Mouse (Mus musculus) kidney, adult 2 months (tissue): Measurements from ENCODE around the gene Ndufa13.
A peak's percentile ranks its signal among the peaks of the same experiment; 100 is the strongest.

ENCODE experiments used
- CTCF ChIP-seq: fragments of 200-500 bp; conservative IDR thresholded peaks from 2 replicates; pipeline ENCODE4 v1.5.1; 2011; ENCODE audit warnings: low read depth, mild to moderate bottlenecking, control low read depth, low read length, moderate library complexity, mixed read lengths; ENCODE audit not compliant: insufficient read depth, insufficient read length
- POLR2A ChIP-seq: fragments of 200-500 bp; IDR thresholded peaks from one replicate; pipeline ENCODE4 v1.6.1; 2011; ENCODE audit warnings: low read depth, low read length, control low read depth

DNA sequence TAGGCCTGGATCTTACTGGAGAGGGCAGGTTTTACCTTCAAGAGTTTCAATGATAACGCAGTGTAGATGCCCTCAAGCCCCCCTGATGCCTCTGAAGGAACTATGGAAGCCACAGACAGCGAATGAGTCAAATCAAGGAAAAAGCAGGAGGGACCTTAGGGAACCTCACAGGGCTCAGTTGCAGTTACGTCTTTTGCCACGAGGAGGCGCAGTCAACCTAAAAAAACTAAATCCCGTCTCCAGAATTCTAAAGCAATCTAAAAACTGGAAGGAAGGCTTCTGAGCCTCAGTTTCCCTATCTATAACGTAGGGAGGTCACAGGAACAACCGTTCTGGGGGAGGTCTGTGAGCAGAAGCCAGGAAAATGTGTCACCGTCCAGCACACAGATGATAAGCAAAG, 28.2 kb downstream of the Ndufa13 start:
- peak; percentile 75 for TF ChIP-seq CTCF
- TF ChIP-seq POLR2A, result no peak
